Mouse (Mus musculus): ENCODE results near the gene Prkar1b.

DNA sequence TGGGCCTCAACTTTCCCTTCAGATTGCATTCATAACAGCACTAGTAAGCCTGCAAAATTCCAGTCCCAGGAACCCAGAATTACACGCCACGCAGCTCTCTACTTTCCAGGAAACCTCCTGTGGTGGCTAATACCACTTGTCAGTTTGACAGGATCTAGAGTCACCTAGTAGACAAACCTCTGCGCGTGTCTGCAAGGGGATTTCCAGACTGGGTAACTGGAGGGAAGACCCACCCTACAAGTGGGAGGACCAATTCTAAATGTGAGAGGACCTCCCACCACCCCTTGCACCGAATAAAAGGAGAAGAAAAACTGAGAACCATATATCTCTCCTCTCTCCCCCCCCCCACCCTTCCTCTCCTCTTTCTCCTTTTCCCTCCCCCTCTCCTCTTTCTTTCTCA lies 103.2 kb downstream of the Prkar1b start:
- TF ChIP-seq CTCF (IDR thresholded peaks at IDR 0.05; ENCODE audit: extremely low read depth, insufficient read depth, insufficient read length, insufficient replicate concordance) (no peak), POLR2A (IDR thresholded peaks at IDR 0.05; ENCODE audit: low read depth, low read length) (no peak)

Data from spleen, adult 2 months (tissue).